Mouse (Mus musculus) E14TG2a.4 (cell line): ENCODE data around the gene Synpo2l.

Experiments used
- H3K27me3 ChIP-seq: 2 replicates; pipeline ENCODE4 v1.6.1; 2014; ENCODE audit warnings: low read length, control low read depth; ENCODE audit not compliant: insufficient read depth
- H3K36me3 ChIP-seq: 2 replicates; pipeline ENCODE4 v1.6.1; 2014; ENCODE audit warnings: low read length, control low read depth; ENCODE audit not compliant: insufficient read depth
- H3K4me1 ChIP-seq: replicated peaks from 2 replicates; pipeline ENCODE4 v1.6.1; 2014; ENCODE audit warnings: low read depth, low read length, control low read depth
- H3K4me3 ChIP-seq: replicated peaks from 2 replicates; pipeline ENCODE4 v1.5.1; 2014; ENCODE audit warnings: mild to moderate bottlenecking, low read length
- H3K9me3 ChIP-seq: 2 replicates; pipeline ENCODE4 v1.6.1; 2014; ENCODE audit warnings: low read length, control low read depth
- CTCF ChIP-seq: conservative IDR thresholded peaks from 2 replicates; pipeline ENCODE4 v1.5.1; 2014; ENCODE audit warnings: low read length
- NANOG ChIP-seq: IDR thresholded peaks from 2 replicates; pipeline ENCODE4 v1.6.1; 2014; ENCODE audit warnings: borderline replicate concordance, low read length, mixed read lengths
- POU5F1 ChIP-seq: IDR thresholded peaks from 2 replicates; pipeline ENCODE4 v1.6.1; 2014; ENCODE audit warnings: low read length, borderline replicate concordance

Synpo2l gene

DNA sequence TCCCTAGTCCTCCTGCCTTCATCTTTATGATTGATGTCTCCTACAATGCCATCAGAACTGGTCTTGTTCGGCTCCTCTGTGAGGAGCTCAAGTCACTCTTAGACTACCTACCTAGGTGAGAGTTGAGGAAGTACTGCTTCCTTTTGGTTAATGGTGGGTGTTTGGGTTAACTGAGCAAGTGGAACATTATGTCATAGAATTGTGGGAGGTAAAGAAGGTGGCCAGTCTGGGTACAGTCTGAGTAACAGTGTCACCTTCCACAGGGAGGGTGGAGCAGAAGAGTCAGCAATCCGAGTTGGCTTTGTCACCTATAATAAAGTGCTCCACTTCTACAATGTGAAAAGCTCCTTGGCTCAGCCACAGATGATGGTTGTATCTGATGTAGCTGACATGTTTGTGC is 20.9 kb upstream of the Synpo2l start:
- H3K4me1 ChIP-seq = peaks cover 6% of the 10 kb centered on the region
- no peaks in the 10 kb centered on the region for H3K9me3 ChIP-seq
- no peak overlapping the region for H3K4me3 ChIP-seq
- H3K27me3 ChIP-seq = no peaks in the 10 kb centered on the region
- no peak for TF ChIP-seq NANOG
- no peak for TF ChIP-seq CTCF
- TF ChIP-seq POU5F1 = no peak
- peaks cover 100% of the 10 kb centered on the region for H3K36me3 ChIP-seq

DNA sequence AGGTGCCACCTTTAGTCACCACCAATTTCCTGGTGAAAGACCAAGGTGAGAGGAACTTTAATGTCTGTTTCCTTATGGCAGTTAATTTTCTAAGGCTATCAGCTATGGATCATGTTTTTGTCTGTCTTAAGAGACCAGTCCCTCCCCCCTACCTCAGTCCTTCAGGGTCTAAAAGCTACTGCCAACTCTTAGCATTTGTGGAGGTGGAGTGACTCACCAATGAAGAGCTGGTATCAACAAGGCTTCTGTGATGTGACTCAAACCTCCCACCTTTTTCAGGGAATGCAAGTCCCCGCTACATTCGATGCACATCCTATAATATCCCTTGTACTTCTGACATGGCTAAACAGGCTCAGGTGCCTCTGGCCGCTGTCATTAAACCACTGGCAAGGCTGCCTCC is 18.4 kb upstream of the Synpo2l start:
- TF ChIP-seq NANOG = no peak
- TF ChIP-seq POU5F1 = no peak
- TF ChIP-seq CTCF = no peak
- H3K4me1 ChIP-seq = peaks cover 17% of the 10 kb centered on the region
- H3K27me3 ChIP-seq = no peaks in the 10 kb centered on the region
- H3K36me3 ChIP-seq = peaks cover 100% of the 10 kb centered on the region
- H3K9me3 ChIP-seq = no peaks in the 10 kb centered on the region
- H3K4me3 ChIP-seq = no peak overlapping the region

DNA sequence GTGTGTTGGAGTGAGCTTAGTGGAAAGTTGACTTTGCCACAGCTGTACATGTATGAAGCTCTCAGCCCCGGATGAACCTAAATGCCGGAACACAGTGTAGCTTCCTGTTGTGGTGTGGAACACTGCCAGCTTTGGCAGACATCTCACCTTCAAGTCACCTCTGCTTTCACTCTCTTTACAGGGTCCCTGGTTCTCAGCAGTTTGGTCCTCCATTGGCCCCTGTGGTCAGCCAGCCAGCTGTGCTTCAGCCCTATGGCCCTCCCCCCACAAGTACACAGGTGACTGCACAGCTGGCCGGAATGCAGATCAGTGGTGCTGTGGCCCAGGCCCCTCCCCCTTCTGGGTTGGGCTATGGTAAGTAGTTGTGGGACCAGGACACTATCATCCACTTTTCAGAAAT is 14.3 kb upstream of the Synpo2l start:
- TF ChIP-seq CTCF = no peak
- TF ChIP-seq NANOG = no peak
- TF ChIP-seq POU5F1 = no peak
- H3K4me1 ChIP-seq = peaks cover 17% of the 10 kb centered on the region
- no peak overlapping the region for H3K4me3 ChIP-seq
- H3K9me3 ChIP-seq = no peaks in the 10 kb centered on the region
- H3K27me3 ChIP-seq = no peaks in the 10 kb centered on the region
- peaks cover 100% of the 10 kb centered on the region for H3K36me3 ChIP-seq

DNA sequence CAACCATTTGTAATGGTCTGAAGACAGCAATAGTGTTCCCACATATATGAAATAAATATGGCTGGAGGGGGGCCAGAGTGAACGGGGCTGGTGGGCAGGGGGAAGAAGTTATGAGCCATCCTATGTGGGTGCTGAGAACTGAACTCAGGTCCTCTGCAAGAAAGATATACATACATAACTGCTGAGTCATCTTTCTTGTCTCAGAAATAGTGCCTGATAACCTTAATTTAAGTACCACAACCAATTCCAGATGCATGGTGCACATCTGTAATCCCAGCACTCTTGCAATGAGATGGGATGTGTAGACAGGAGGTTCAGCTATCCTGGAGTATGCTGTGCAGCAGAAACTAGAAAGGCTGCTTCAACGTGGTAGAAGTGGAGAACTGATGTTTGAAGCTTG is 13.6 kb upstream of the Synpo2l start:
- no peaks in the 10 kb centered on the region for H3K27me3 ChIP-seq
- H3K4me1 ChIP-seq = peaks cover 17% of the 10 kb centered on the region
- TF ChIP-seq NANOG = no peak
- TF ChIP-seq POU5F1 = no peak
- no peak for TF ChIP-seq CTCF
- H3K4me3 ChIP-seq = no peak overlapping the region
- H3K36me3 ChIP-seq = peaks cover 100% of the 10 kb centered on the region
- 0 out of 2 replicates have a peak, but pooled peaks cover 2% of the 10 kb centered on the region for H3K9me3 ChIP-seq

DNA sequence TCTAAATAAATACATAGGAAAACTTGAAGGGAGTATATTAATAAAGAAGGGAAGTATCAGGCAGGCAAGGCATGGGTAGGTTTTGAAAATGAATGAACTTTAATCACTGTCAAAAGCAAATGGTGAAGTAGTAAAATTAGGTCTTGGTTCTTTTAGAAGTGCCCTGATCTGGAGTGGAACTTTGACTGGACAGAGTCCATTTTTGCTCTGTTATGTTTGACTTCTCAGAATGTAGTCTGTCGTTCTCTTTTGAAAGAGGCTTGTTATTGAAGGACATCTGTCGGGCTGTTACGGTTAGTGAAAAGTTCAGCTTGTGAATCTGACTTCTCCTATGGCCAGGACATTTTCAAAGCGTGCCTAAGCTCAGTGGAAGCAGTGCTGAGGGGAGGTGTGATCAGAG is 9.8 kb upstream of the Synpo2l start:
- Histone ChIP-seq H3K36me3 (peaks cover 75% of the 10 kb centered on the region), H3K4me3 (no peak overlapping the region), H3K9me3 (peaks cover 17% of the 10 kb centered on the region), H3K27me3 (no peaks in the 10 kb centered on the region), H3K4me1 (peaks cover 26% of the 10 kb centered on the region)
- TF ChIP-seq POU5F1 (no peak), CTCF (no peak), NANOG (no peak)

DNA sequence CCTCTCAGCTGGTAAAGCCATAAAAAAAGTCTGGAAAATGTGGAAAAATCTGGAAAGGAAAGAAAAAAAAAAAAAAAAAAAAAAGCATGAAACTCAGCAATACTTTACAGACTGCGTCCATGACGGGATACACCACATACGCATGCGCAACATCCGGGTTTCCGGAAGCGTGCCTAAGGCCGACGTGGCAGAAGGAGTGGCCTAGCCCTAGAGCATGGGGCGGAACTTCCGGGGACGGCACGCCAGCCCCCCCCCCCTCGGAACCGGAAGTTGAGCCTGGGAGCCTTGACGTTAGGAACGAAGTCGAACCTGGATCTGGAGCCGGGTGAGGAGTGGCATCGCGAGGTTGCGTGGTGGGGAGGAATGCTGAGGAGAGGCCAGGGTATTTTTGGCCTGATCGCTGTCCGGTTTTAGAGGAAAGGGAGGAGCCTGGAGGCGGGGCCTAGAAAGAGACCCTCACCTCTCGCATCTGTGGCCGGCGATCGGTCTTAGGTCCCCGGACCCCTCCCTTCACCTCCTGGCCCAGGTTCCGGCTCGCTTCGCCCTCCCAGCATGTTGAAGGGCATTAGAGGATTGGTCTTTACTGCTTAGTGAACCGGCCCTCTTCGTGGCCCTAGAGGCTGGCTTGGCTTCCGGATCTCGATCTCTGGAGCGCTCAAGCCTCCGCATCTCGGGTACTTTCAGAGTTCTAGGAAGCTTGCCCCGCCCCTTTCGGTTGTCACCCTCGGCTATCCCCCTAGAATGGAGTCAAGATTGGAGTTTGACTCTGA is 6.1 kb upstream of the Synpo2l start, which contains the start of gene Sec24c:
Gene Sec24c (plus strand): TSS at position 245 of the 770 bp plus-strand sequence.
- Histone ChIP-seq H3K27me3 (peaks cover 4% of the 10 kb centered on the region), H3K36me3 (peaks cover 42% of the 10 kb centered on the region), H3K4me1 (peaks cover 18% of the 10 kb centered on the region), H3K4me3 (peak within 1 kb of the TSS; percentile 95), H3K9me3 (peaks cover 17% of the 10 kb centered on the region)
- TF ChIP-seq POU5F1 = no peak
- TF ChIP-seq CTCF = no peak
- no peak for TF ChIP-seq NANOG

DNA sequence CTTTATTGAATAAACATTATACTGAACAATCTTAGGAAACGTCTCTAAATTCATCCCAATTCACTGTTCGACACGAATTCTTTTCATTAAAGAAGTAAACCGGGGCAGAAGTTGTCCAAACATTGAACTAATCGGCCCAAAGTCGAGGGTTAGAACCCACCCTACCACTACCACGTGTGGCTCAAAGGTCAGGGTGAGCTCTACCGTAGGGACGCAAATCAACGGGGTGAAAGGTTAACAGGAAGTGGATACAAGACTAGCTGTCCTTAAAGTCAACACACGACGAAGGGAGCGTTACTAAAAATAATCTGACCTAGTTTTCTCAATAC is 5.5 kb upstream of the Synpo2l start:
- no peak for TF ChIP-seq POU5F1
- no peak for TF ChIP-seq NANOG
- no peak for TF ChIP-seq CTCF
- Histone ChIP-seq H3K36me3 (peaks cover 37% of the 10 kb centered on the region), H3K9me3 (peaks cover 17% of the 10 kb centered on the region), H3K4me3 (peak overlapping the region; percentile 95), H3K4me1 (peaks cover 18% of the 10 kb centered on the region), H3K27me3 (peaks cover 6% of the 10 kb centered on the region)

DNA sequence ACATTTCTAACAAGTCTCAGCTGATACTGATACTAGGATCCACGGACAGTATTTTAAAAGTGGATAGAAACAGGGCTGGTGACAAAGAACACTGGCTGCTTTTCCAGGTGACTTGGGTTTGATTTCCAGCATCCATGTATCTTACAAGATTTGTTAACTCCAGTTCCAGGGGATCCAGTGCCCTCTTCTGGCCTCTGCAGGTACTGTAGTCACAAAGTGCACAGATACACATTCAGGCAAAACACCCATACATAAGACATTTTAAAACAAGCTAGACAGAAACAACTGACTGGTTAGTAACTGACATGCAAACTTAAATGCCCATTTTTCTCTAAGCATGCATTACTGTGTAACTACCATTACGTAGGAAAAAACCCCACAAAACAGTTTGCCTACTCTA is 4.8 kb upstream of the Synpo2l start:
- peaks cover 10% of the 10 kb centered on the region for H3K27me3 ChIP-seq
- peak overlapping the region; percentile 95 for H3K4me3 ChIP-seq
- peaks cover 29% of the 10 kb centered on the region for H3K36me3 ChIP-seq
- peaks cover 18% of the 10 kb centered on the region for H3K4me1 ChIP-seq
- H3K9me3 ChIP-seq = peaks cover 17% of the 10 kb centered on the region
- no peak for TF ChIP-seq NANOG
- TF ChIP-seq CTCF = peak; percentile 79
- no peak for TF ChIP-seq POU5F1

DNA sequence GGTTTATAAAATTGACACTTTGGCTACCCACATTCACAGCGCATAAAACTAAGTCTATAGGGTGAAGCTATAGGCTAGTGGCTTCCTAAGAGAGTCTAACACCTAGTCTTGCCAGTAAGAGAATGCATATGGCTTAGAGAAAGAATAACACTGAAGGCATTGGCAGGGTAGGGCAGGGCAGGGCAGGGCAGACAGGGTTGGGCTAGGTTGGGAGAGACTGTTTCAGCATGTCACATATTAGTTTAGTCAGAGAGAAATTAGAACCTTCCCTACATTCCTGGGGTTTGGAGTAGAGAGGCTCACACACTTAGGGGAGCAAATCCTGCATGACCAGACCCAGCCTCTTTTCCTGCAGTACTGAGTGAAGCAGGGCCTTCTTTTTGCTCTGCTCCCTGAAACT is 685 bp downstream of the Synpo2l start:
- TF ChIP-seq NANOG = no peak
- no peak for TF ChIP-seq CTCF
- no peak for TF ChIP-seq POU5F1
- Histone ChIP-seq H3K9me3 (no peaks in the 10 kb centered on the region), H3K4me1 (peaks cover 36% of the 10 kb centered on the region), H3K27me3 (peaks cover 48% of the 10 kb centered on the region), H3K4me3 (no peak overlapping the region), H3K36me3 (peaks cover 3% of the 10 kb centered on the region; the same call in 1 of the 2 replicates)
